Mouse (Mus musculus) urinary bladder, postnatal 10 days (tissue): ENCODE measurements around the gene Olfr713.

ENCODE experiments used
- DNase-seq: peaks from one replicate; pipeline ENCODE4 v3.0.0; 2022; ENCODE audit warnings: low spot score

Olfr713 gene

DNA sequence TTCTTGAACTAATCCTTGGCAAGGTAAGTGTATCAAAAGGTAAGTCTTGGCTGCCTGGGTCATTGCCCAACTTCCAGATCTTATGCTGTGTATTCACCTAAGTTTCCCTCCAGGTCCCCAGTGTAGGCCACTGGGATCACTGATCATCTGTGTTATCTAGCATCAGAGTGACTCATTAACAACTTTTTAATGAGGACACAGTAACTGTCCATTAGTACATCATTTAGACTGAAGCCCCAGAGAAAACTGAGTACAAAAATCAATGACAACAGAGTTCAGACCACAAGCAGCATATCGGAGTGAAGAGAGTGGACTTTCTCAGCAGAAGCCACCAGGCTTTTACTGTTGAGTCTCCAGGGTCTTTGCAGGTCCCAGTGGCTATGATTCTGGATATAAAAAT lies at the start of gene Olfr713:
TSS of gene Olfr713 (plus strand) at position 301 of the 400 bp plus-strand sequence.
- no peak for DNase-seq

DNA sequence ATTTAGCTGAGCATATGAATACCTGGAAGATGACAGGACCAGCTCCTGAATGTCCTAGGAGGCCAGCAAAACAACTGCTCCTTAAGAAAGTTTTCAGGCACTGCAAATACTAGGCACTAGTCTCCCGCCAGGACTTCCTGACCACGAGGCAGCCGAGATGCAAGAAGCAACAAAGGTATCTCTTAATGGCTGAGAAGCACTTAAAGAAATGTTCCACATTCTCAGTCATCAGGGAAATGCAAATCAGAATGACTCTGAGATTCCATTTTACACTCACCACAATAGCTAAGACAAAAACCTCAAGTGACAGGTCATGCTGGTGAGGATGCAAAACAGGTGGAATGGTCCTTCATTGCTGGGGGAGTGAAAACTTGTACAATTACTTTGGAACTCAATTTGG lies 45.7 kb upstream of the Olfr713 start:
- no peak for DNase-seq

DNA sequence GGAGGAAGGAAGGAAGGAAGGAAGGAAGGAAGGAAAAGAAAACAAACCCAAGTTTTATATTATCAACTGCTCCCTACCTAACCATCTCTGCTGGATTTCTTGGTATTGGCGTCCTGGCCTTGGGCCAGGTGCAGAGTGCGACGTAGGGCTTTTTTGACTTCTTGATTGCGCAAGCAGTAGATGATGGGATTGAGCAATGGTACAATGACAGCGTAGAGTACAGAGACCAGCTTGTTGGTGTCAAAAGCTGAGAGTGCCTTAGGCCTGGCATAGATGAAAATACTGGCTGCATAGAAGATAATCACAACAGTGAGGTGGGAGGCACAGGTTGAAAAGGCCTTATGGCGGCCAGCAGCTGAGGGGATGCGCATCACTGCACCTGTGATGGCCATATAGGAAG lies 30.2 kb upstream of the Olfr713 start:
- DNase-seq, result no peak

DNA sequence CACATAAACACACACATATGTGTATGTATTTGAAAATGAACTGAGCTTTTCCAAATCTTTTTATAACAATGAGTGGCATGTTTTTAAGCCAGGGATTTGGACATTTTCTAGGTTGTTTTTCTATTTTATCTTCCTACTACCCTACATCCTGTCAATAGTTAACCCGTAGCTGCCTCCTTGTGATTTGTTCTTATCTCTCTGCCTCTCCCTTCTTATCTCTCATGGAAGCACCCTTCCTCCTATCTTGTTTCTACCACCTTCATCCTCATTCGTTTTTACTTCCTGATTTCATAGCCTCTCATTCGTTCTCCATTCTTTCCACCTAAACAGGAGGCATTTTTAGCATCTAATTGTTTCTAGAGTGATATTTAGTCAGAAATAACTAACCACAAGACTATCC lies 26.8 kb upstream of the Olfr713 start:
- DNase-seq, result no peak

DNA sequence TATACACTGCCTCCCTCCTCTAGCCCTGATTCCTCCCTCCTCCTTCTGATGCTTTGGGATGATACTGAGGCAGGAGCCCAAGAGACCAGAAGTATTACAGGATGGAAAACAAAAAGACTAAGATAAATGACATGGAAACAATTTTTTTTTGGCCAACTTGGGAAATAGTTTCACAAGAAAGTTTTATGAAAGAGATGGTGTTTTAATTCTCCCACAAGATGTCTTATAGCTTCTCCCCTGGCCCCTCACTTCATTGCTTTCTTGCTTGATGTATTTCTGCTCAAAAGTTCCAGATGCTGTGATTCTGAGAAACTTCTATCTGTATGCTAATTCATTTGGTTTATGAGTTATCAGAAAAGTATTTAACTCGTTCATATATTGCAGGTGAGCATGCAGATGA lies 25.0 kb upstream of the Olfr713 start, which contains the start of gene Olfr2:
TSS of gene Olfr2 (minus strand) at position 101 of the 400 bp plus-strand sequence.
- no peak for DNase-seq

DNA sequence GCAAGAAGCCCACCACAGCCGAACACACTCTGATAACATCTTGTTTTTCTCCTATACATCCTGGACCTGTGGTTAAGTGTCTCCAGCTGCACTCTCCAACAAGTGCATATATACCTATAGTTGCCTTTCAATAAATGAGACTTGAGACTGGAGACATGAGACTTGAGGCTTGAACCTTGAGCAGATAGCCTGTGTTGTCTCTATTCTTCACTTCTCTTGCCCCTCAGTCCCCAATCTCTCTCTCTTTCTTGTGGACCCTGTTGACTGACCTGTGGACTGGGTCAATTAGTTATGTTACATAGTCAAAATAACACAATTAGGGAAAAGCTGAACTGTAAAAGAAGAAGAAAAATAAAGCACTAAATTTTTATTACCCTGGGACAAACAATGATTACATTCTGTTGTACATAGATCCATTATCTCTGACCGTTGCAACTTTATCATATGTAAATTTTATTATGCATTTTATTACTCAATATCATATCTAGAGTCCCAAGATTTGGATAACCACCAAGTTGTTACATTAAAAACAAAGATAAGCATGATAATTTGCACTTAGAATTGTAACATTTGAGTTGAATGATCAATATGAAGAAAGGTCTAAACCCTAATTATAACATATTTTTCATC lies 9.1 kb downstream of the Olfr713 start:
- no peak for DNase-seq

DNA sequence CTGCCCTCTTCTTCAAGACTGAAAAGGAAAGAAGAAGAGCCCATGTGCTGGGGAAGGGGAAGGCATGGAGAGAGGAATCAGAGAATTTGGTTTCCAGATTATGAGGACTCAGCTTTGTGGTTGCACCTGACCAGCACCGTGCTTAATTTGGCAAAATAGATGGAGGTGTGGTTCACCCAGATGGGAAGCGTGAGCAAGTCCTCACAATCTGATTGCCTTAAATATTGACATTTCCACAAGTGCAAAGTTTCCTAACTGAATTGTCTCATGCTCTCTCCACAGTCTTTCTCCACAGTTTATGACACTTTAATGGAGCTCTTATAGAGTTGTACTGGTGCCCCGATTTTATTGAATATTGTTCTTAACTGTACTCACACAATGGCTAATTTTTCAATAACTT lies 12.2 kb downstream of the Olfr713 start:
- DNase-seq, result no peak

DNA sequence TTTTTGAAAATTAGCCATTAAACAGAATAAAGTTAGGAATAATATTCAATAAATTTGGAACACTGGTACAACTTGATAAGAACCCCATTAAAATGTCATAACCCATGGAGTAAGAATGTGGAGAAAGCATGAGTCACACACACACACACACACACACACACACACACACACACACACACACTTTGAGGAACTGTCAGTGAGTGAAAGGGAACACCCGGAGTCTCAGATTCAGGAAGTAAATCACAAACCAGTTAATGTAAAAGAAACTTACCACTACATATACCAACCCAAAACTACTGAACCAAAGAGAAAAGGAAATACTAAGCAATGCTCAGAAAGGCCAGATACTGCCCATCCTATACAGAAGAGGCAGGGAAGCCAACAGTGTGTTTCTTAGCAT lies 13.4 kb downstream of the Olfr713 start:
- no peak for DNase-seq

DNA sequence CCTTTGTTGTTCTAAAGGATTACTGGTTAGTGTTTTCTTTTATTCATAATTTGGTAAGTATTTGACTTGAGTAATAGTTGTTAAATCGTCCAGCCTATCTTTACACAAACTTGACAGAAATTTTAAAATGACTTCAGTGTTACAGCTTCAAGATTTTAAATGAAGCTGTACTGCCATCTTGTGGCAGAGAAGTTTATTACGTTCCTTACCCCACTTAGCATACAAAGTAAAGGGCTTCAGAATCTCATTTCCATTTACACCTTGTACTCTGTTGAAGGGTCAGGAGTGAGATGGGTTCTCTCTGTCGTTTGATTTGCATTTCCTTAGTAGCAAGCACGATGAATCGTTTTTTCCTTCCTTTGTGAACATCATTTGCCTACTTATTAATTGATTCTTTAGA lies 14.9 kb downstream of the Olfr713 start:
- DNase-seq, result no peak

DNA sequence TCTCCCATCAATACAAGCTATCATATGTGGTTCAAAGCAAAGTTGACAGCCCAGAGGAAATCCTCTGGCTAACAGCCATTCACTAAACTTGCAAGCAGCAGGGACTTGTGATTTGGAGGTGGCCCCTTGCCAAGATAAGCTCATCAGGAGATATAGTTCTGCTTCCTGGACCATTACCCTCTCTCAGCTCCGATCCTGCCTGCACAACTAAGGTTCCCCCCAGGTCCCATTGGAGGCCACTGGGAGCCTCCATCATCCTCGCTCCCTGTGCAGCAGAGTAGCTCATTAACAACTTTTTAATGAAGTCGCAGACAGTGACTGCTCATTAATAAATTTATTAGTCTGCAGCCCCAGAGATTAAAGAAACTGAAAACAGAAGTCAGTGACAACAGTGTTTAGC lies 16.6 kb downstream of the Olfr713 start:
- no peak for DNase-seq

DNA sequence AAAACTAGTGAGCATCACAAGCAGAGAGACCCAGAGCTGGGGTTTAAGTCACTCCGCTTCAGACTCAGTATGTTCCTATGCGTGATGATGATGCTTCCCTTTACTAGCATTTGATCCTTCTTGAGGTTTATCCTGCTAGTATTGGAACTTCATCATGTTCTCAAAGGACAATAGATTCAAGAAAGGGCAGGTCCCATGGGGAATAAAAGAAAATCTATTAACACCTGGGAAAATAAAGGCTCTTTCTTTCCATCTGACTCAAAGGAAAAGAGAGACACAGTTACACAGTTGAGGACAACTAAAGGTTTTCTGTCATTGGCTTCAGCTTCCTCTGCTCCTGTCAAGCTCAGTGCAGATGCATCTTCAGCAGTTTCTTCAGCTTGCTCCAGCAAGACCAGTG lies 39.7 kb downstream of the Olfr713 start, which contains the start of gene Olfr714:
TSS of gene Olfr714 (plus strand) at position 301 of the 400 bp plus-strand sequence.
- no peak for DNase-seq
